Mouse (Mus musculus) forebrain, embryonic 13.5 days (tissue): ENCODE data around the gene 4931422A03Rik. TPM values are rescaled to one million over a fixed set of nuclear protein-coding genes. Genes with fewer than 3 reads are reported as not detected.

Experiments
- ATAC-seq: fragments of 200-750 bp; cut with Nextera tagmentation; 2 replicates; pipeline ENCODE4 v1.8.0; 2017
- H3K27ac ChIP-seq: fragments of 300-500 bp; sonication (generic); 2 replicates; pipeline ENCODE4 v1.5.1; 2015; ENCODE audit warnings: inconsistent platforms, mild to moderate bottlenecking, moderate library complexity
- H3K27me3 ChIP-seq: fragments of 300-500 bp; sonication (generic); 2 replicates; pipeline ENCODE4 v1.6.1; 2015; ENCODE audit warnings: mild to moderate bottlenecking, inconsistent platforms
- H3K36me3 ChIP-seq: fragments of 300-500 bp; sonication (generic); 2 replicates; pipeline ENCODE4 v1.6.1; 2015; ENCODE audit warnings: mild to moderate bottlenecking, inconsistent platforms; ENCODE audit not compliant: poor library complexity, severe bottlenecking
- H3K4me1 ChIP-seq: fragments of 300-500 bp; sonication (generic); 2 replicates; pipeline ENCODE4 v1.6.1; 2015; ENCODE audit warnings: inconsistent platforms
- H3K4me2 ChIP-seq: fragments of 300-500 bp; sonication (generic); 2 replicates; pipeline ENCODE4 v1.6.1; 2015; ENCODE audit warnings: inconsistent platforms, mild to moderate bottlenecking, moderate library complexity
- H3K4me3 ChIP-seq: fragments of 300-500 bp; sonication (generic); 2 replicates; pipeline ENCODE4 v1.5.1; 2015; ENCODE audit warnings: mild to moderate bottlenecking, inconsistent platforms
- H3K9ac ChIP-seq: fragments of 300-500 bp; sonication (generic); 2 replicates; pipeline ENCODE4 v1.6.1; 2015; ENCODE audit warnings: mild to moderate bottlenecking, inconsistent platforms
- H3K9me3 ChIP-seq: fragments of 300-500 bp; sonication (generic); replicated peaks from 2 replicates; pipeline ENCODE4 v1.6.1; 2016; ENCODE audit warnings: inconsistent platforms
- WGBS: fragments of 180-500 bp; shearing (Covaris S2); methylation state at CpG from one replicate; pipeline ENCODE4 v1.1.7; 2015; 5-methylcytosine and 5-hydroxymethylcytosine counted together
- polyA plus RNA-seq: library from polyadenylated mRNA; unstranded; fragments of >200 nt; fragmentation: Nextera tagmentation; extraction: Ambion mirVana; gene quantifications from 2 replicates; pipeline ENCODE4 v1.2.1, GENCODE M21; 2015

Gene 4931422A03Rik
- polyA plus RNA-seq, 1 experiment from 2014 or later, result 1.7 TPM

GRCm38 (mm10) chr2:103927610-103928145 lies 100.5 kb downstream of the 4931422A03Rik start:
- 6% methylated on average over 1 of the region's 1 CpGs for WGBS
- peak; percentile 75 for ATAC-seq
- Histone ChIP-seq H3K36me3 (no peaks in the 10 kb centered on the region), H3K4me2 (no peak overlapping the region), H3K4me3 (no peak overlapping the region), H3K9me3 (no peaks in the 10 kb centered on the region), H3K27ac (no peak overlapping the region), H3K4me1 (peaks cover 26% of the 10 kb centered on the region), H3K27me3 (no peaks in the 10 kb centered on the region), H3K9ac (no peak overlapping the region)

GRCm38 (mm10) chr2:103926586-103927113 lies 101.5 kb downstream of the 4931422A03Rik start:
- no peak overlapping the region for H3K4me3 ChIP-seq
- no peak overlapping the region for H3K4me2 ChIP-seq
- 87% methylated on average over 4 of the region's 4 CpGs for WGBS
- H3K36me3 ChIP-seq, result no peaks in the 10 kb centered on the region
- no peak for ATAC-seq
- H3K27ac ChIP-seq, result no peak overlapping the region
- no peaks in the 10 kb centered on the region for H3K9me3 ChIP-seq
- no peaks in the 10 kb centered on the region for H3K27me3 ChIP-seq
- no peak overlapping the region for H3K9ac ChIP-seq
- peaks cover 26% of the 10 kb centered on the region for H3K4me1 ChIP-seq

- H3K4me2 ChIP-seq, result no peak overlapping the region
- ATAC-seq, result no peak
- H3K27ac ChIP-seq, result no peak overlapping the region
- H3K4me1 ChIP-seq, result no peaks in the 10 kb centered on the region
- no peaks in the 10 kb centered on the region for H3K27me3 ChIP-seq
- H3K4me3 ChIP-seq, result no peak overlapping the region
- no peak overlapping the region for H3K9ac ChIP-seq
- no peaks in the 10 kb centered on the region for H3K9me3 ChIP-seq
- H3K36me3 ChIP-seq, result no peaks in the 10 kb centered on the region
- WGBS, result 92% methylated on average over 6 of the region's 6 CpGs
These were observed 108.7 kb downstream of the 4931422A03Rik start for GRCm38 (mm10) chr2:103919488-103919887.

- H3K4me2 ChIP-seq, result no peak overlapping the region
- H3K36me3 ChIP-seq, result no peaks in the 10 kb centered on the region
- no peaks in the 10 kb centered on the region for H3K4me1 ChIP-seq
- WGBS, result 84% methylated on average over 2 of the region's 2 CpGs
- no peaks in the 10 kb centered on the region for H3K27me3 ChIP-seq
- no peak overlapping the region for H3K4me3 ChIP-seq
- no peak overlapping the region for H3K9ac ChIP-seq
- H3K27ac ChIP-seq, result no peak overlapping the region
- no peaks in the 10 kb centered on the region for H3K9me3 ChIP-seq
- no peak for ATAC-seq
These were observed 109.8 kb downstream of the 4931422A03Rik start for GRCm38 (mm10) chr2:103918375-103918774.

GRCm38 (mm10) chr2:103917375-103917774 lies 110.8 kb downstream of the 4931422A03Rik start:
- WGBS, result 81% methylated on average over 5 of the region's 5 CpGs
- H3K4me2 ChIP-seq, result no peak overlapping the region
- ATAC-seq, result no peak

More at GRCm38 (mm10) chr2:103917375-103917774, 110.8 kb downstream of the 4931422A03Rik start:
- Histone ChIP-seq H3K36me3 (no peaks in the 10 kb centered on the region), H3K9me3 (no peaks in the 10 kb centered on the region), H3K27me3 (no peaks in the 10 kb centered on the region), H3K4me3 (no peak overlapping the region), H3K4me1 (no peaks in the 10 kb centered on the region), H3K9ac (no peak overlapping the region), H3K27ac (no peak overlapping the region)

Other genes starting within 250 kb of the 4931422A03Rik start
- 439 and 458 TPM in 2 replicates for gene Caprin1, start 230.7 kb downstream of the 4931422A03Rik start, polyA plus RNA-seq
- gene Lmo2, start 70.4 kb downstream of the 4931422A03Rik start, polyA plus RNA-seq, result 19.8 and 23.3 TPM in 2 replicates
- 60.2 and 60.6 TPM in 2 replicates for gene Fbxo3, start 640 bp downstream of the 4931422A03Rik start, polyA plus RNA-seq
- not detected in 2 replicates for gene Gm10912, start 37.5 kb upstream of the 4931422A03Rik start, polyA plus RNA-seq
- not detected in 2 replicates for gene Gm10799, start 40.2 kb upstream of the 4931422A03Rik start, polyA plus RNA-seq
- gene Cd59b, start 41.5 kb upstream of the 4931422A03Rik start, polyA plus RNA-seq, result 1.2 and 2.4 TPM in 2 replicates
- 7.9 and 8.1 TPM in 2 replicates for gene Cd59a, start 67.4 kb upstream of the 4931422A03Rik start, polyA plus RNA-seq
- not detected in 2 replicates for gene A930018P22Rik, start 94.4 kb upstream of the 4931422A03Rik start, polyA plus RNA-seq